Mouse (Mus musculus) lung, postnatal 0 days (tissue): ENCODE data around the gene Ankrd52.

Source experiments
- CTCF ChIP-seq: IDR thresholded peaks from 2 replicates; pipeline ENCODE4 v1.5.1; 2016; ENCODE audit warnings: antibody characterized with exemption, mild to moderate bottlenecking
- EP300 ChIP-seq: IDR thresholded peaks from 2 replicates; pipeline ENCODE4 v1.6.1; 2016; ENCODE audit warnings: antibody characterized with exemption, mild to moderate bottlenecking, control low read depth

GRCm38 (mm10) chr10:128409692-128410559 lies 33.0 kb downstream of the Ankrd52 start:
- peak; percentile 77 for TF ChIP-seq CTCF
- peak; percentile 61; the same call in 1 of the 2 replicates for TF ChIP-seq EP300
